Mouse (Mus musculus) left cerebral cortex, adult 18-20 months (tissue): ENCODE data around the gene Rbx1. TPM values are rescaled to one million over a fixed set of nuclear protein-coding genes. Genes with fewer than 3 reads are reported as not detected.

ENCODE experiments used
- DNase-seq, 2 experiments: peaks; one replicate each; pipeline ENCODE4 v3.0.0; 2021 to 2022; ENCODE audit warnings: low spot score in 2 of 2, mixed read lengths in 1 of 2
- total RNA-seq, 2 experiments: library from RNA; stranded (reverse); gene quantifications; 2 replicates each; pipeline ENCODE4 v1.2.3; 2021

The Rbx1 gene
- total RNA-seq, 2 experiments from 2014 or later = 140 to 144 TPM

- peak in 1 of 2 experiments; percentile 14 for DNase-seq
These were observed 14.9 kb downstream of the Rbx1 start for GRCm38 (mm10) chr15:81480977-81481379.

- no peak for DNase-seq
These were observed 16.9 kb downstream of the Rbx1 start for GRCm38 (mm10) chr15:81482966-81483365.

- DNase-seq = no peak
These were observed 17.6 kb downstream of the Rbx1 start for GRCm38 (mm10) chr15:81483691-81484090.

- no peak for DNase-seq
These were observed 19.4 kb downstream of the Rbx1 start for GRCm38 (mm10) chr15:81485483-81485882.

- no peak for DNase-seq
These were observed 37.4 kb downstream of the Rbx1 start for GRCm38 (mm10) chr15:81503466-81503865.

GRCm38 (mm10) chr15:81503995-81504394 is 37.9 kb downstream of the Rbx1 start:
- no peak for DNase-seq

- no peak for DNase-seq
These were observed 41.1 kb downstream of the Rbx1 start for GRCm38 (mm10) chr15:81507201-81507600.

GRCm38 (mm10) chr15:81510621-81511020 is 44.5 kb downstream of the Rbx1 start:
- no peak for DNase-seq

GRCm38 (mm10) chr15:81511601-81512261 is 45.6 kb downstream of the Rbx1 start:
- no peak for DNase-seq

GRCm38 (mm10) chr15:81514111-81514971 is 48.2 kb downstream of the Rbx1 start:
- DNase-seq = peak; percentile 43 to 58

- DNase-seq = no peak
These were observed 49.1 kb downstream of the Rbx1 start for GRCm38 (mm10) chr15:81515221-81515620.

- no peak for DNase-seq
These were observed 51.9 kb downstream of the Rbx1 start for GRCm38 (mm10) chr15:81518031-81518430.

GRCm38 (mm10) chr15:81518761-81519160 is 52.7 kb downstream of the Rbx1 start:
- DNase-seq = no peak

GRCm38 (mm10) chr15:81522036-81522751 is 56.1 kb downstream of the Rbx1 start:
- DNase-seq = peak in 1 of 2 experiments; percentile 3

- DNase-seq = peak in 1 of 2 experiments; percentile 5
These were observed 56.7 kb downstream of the Rbx1 start for GRCm38 (mm10) chr15:81522761-81523168.

GRCm38 (mm10) chr15:81523169-81523871 is 57.2 kb downstream of the Rbx1 start:
- DNase-seq = peak; percentile 87 to 90

GRCm38 (mm10) chr15:81523901-81524300 is 57.8 kb downstream of the Rbx1 start:
- DNase-seq = no peak
